Mouse (Mus musculus) adrenal gland, postnatal 36 days (tissue): ENCODE measurements around the gene Arf1. TPM values are rescaled to one million over a fixed set of nuclear protein-coding genes. Genes with fewer than 3 reads are reported as not detected.

Source experiments
- DNase-seq, 2 experiments: peaks; one replicate each; pipeline ENCODE4 v3.0.0; 2021; ENCODE audit warnings: mixed read lengths in 1 of 2
- long read RNA-seq, 2 experiments: library from polyadenylated mRNA; stranded (forward); transcript quantifications; one replicate each; pipeline ENCODE4 v2.0.0; 2021; ENCODE audit warnings: borderline sequencing depth in 2 of 2
- total RNA-seq, 2 experiments: library from RNA; stranded (reverse); gene quantifications; 2 replicates each; pipeline ENCODE4 v1.2.3; 2021

Gene Arf1
- total RNA-seq: 100 to 1,000 TPM; 461 to 465 TPM
- long read RNA-seq, experiment 1, transcript Arf1-202 (5 exons, 1,991 nt): minor isoform, 13 of 516 reads
- long read RNA-seq, experiment 1, transcript Arf1-201 (5 exons, 1,800 nt): major isoform, 403 of 516 reads
- long read RNA-seq, experiment 1, partial matches to known transcripts: 88 of 516 reads
- long read RNA-seq, experiment 1, other reads (novel, unspliced or antisense): 12 of 516 reads
- long read RNA-seq, experiment 2, transcript Arf1-201 (5 exons, 1,800 nt): major isoform, 131 of 154 reads
- long read RNA-seq, experiment 2, transcript Arf1-202 (5 exons, 1,991 nt): minor isoform, 6 of 154 reads
- long read RNA-seq, experiment 2, partial matches to known transcripts: 8 of 154 reads
- long read RNA-seq, experiment 2, other reads (novel, unspliced or antisense): 9 of 154 reads

DNA sequence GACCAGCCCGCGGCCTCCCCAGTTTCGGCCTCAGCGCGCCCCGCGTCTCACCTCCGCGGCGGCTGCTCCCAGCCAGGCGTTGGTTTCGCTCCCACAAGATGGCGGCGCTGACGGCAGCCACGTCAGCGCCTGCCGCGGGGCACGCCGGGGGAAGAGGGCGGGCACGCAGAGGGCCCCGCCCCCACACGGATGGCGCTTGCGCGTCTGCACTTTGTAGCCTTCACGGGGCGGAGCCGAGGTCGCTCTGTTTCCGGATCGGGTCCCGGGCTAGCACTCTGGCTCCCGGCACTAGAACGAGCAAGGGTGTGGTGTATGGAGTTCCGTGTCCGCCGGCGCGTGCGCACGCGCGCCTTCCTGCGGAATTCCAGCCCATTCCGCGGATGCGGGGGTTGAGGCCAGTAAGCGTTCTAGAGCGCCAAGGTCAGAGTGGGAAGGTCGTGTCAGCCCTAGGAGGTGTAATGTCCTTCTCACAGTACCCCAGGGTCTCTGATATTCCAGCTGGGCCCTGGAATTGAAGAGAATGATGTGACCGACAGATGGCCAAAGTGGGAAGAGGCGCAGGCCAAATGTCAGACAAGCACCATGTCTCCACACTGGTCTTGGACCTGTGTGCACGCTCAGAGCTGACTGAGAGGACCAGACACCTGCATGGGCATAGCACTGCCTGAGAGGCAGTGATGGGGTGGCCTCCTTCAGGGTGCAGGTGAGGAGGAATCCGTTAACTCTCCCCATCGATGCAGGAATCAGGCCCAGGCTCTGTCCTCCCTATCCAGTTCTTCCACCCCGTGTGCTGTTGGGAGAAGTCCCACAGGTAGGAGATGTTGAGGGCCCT lies at the start of gene Arf1:
Gene Arf1, minus strand, starts transcription at position 149 of the 832 bp plus-strand sequence.
- peak; percentile 96 to 99 for DNase-seq

GRCm38 (mm10) chr11:59276877-59277276 lies 48.8 kb upstream of the Arf1 start:
- no peak for DNase-seq

- DNase-seq: no peak
Observed at GRCm38 (mm10) chr11:59274184-59274583, 46.1 kb upstream of the Arf1 start.

DNA sequence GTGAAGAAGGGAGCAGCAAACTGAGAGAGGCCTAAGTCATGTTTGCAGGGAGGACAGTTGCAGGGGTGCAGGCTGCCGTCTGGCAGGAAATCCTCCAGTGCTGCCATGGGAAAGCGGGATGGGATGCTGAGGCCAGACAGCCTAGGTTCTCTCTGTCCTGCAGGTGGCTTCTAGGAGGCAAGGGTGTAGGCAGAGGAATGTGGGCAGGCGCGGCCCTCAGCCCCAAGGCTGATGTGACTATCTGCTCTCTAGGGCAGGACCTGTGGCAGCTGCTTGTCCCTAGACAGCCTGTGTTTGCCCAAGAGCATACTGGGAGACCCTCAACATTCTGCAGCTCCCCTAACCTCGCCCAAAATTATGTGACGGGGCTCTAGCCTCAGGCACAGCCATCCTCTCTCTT lies 38.7 kb upstream of the Arf1 start:
- no peak for DNase-seq

- no peak for DNase-seq
Observed at GRCm38 (mm10) chr11:59265154-59265813, 37.2 kb upstream of the Arf1 start.

- DNase-seq: no peak
Observed at GRCm38 (mm10) chr11:59264593-59264992, 36.5 kb upstream of the Arf1 start.

- DNase-seq: peak; percentile 71 to 76
Observed at GRCm38 (mm10) chr11:59263870-59264563, 35.9 kb upstream of the Arf1 start.

GRCm38 (mm10) chr11:59262308-59262707 lies 34.2 kb upstream of the Arf1 start:
- DNase-seq: no peak

DNA sequence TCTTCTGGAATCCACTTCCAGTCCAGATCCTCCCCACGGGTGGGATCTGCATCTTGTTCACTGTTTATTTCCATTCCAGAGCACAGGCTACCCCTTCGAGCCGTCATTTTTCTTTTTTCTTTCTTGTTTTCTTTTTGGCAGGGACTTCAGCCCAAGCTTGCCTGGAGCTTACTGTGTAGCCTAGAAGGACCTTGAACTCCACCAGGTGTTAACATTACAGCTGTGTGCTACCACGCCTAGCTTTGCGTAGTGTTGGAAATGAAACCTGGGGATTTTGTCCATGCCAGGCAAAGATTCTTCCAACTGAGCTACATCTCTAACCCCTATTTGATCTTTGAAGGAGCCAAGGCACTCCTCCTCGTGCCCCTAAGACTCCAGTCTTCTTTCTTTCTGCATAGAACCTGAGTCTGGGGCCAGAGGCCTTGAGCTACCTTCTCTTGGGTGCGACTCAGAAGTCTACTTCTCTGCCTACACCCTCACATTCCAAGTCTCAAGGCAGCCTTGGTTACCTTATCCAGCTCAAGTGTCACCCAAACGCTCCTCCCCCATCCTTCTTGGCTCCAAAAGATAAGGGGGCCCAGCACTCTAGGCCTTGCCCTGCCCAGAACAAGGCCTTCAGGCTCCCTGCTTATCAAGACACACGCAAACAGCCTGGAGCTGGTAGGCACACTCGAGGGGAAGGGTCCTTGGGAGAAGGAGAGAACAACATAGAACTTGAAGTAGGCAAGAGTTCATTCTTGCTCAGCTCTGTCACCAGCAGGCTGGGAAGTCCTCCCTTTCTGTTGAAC lies 32.8 kb upstream of the Arf1 start:
- no peak for DNase-seq

DNA sequence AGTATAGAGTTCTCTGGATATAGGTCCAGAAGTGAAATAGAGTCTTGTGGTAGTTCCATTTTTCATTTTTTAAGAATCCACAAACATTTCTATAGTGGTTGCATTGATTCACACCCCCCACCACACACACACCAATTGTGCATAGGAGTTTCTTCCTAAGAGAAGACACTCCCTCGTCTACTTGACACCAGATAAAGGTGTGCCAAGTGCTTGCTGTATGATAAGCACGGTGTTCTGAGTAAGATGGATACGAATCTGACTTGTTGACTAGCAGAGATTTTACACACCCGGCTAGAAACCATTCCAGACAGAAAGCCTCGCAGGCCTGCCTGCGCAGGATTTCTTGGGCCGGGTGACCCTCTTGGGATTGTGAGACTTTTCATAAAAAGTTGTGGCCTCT lies 31.6 kb upstream of the Arf1 start:
- no peak for DNase-seq

- no peak for DNase-seq
Observed at GRCm38 (mm10) chr11:59248101-59248500, 20.0 kb upstream of the Arf1 start.

GRCm38 (mm10) chr11:59243856-59244255 lies 15.8 kb upstream of the Arf1 start:
- DNase-seq: no peak

- no peak for DNase-seq
Observed at GRCm38 (mm10) chr11:59241841-59242240, 13.8 kb upstream of the Arf1 start.

- no peak for DNase-seq
Observed at GRCm38 (mm10) chr11:59239796-59240195, 11.7 kb upstream of the Arf1 start.

- DNase-seq: no peak
Observed at GRCm38 (mm10) chr11:59239428-59239785, 11.3 kb upstream of the Arf1 start.

- peak; percentile 85 to 90 for DNase-seq
Observed at GRCm38 (mm10) chr11:59238525-59239427, 10.7 kb upstream of the Arf1 start.

GRCm38 (mm10) chr11:59232797-59233196 lies 4.7 kb upstream of the Arf1 start:
- DNase-seq: no peak

DNA sequence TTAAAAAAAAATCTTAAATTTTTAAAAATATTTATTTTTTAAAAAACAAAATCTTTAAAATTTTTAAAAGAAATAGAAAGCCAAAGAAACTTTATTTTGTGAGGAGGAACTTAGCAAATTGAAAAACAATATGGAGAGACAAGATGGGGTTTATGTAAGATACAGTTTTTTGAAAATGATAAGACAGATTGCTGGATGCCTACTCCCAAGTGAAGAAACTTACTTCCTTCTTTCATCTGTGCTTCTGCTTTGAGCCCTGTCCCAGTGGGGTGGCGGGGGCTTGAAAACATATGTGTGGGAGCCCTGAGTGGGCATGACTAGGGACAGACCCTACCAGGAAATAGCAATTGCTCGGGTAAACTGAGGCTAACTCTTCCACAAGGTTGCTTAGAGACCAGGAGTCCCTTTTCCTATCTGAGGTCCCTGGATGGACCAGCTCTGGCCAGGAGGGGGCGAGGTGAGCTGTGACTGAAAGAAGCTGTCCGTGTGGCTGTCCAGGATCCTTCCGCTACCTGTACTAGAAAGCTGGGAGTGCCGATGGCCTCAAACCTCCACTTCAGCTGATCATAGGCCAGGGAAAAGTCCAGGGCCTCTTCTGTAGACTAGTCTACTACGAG lies 2.2 kb upstream of the Arf1 start:
- peak; percentile 72 to 84 for DNase-seq

GRCm38 (mm10) chr11:59227604-59228121 lies 407 bp downstream of the Arf1 start:
- peak in 1 of 2 experiments; percentile 78 for DNase-seq
